Mouse (Mus musculus) gastrocnemius, postnatal 4 days (tissue): ENCODE data around the gene Btbd9. TPM values are rescaled to one million over a fixed set of nuclear protein-coding genes. Genes with fewer than 3 reads are reported as not detected.

Experiments
- DNase-seq, 2 experiments: peaks; one replicate each; pipeline ENCODE4 v3.0.0; 2021 to 2022; ENCODE audit warnings: low spot score in 2 of 2, mixed read lengths in 2 of 2
- total RNA-seq, 2 experiments: library from RNA; stranded (reverse); gene quantifications; 2 replicates each; pipeline ENCODE4 v1.2.3; 2021

Btbd9 gene
- total RNA-seq, 2 experiments from 2014 or later: 24.1 to 32.6 TPM

- no peak for DNase-seq
Observed at GRCm38 (mm10) chr17:30191097-30191640, 385.1 kb downstream of the Btbd9 start.

GRCm38 (mm10) chr17:30188031-30188981, 388.0 kb downstream of the Btbd9 start:
- DNase-seq: peak in 1 of 2 experiments; percentile 15

- DNase-seq: no peak
Observed at GRCm38 (mm10) chr17:30187581-30187980, 388.7 kb downstream of the Btbd9 start.

GRCm38 (mm10) chr17:30187154-30187553, 389.1 kb downstream of the Btbd9 start:
- no peak for DNase-seq

- no peak for DNase-seq
Observed at GRCm38 (mm10) chr17:30183561-30183960, 392.7 kb downstream of the Btbd9 start.

GRCm38 (mm10) chr17:30182063-30182462, 394.2 kb downstream of the Btbd9 start:
- DNase-seq: no peak

GRCm38 (mm10) chr17:30181554-30181953, 394.7 kb downstream of the Btbd9 start:
- DNase-seq: no peak

- no peak for DNase-seq
Observed at GRCm38 (mm10) chr17:30180197-30180596, 396.1 kb downstream of the Btbd9 start.

GRCm38 (mm10) chr17:30178402-30178801, 397.9 kb downstream of the Btbd9 start:
- DNase-seq: no peak

GRCm38 (mm10) chr17:30177435-30177834, 398.9 kb downstream of the Btbd9 start:
- no peak for DNase-seq

Other genes with a start within 250 kb of the Btbd9 start
- 1 to 10 TPM; 1.2 TPM for gene Dnah8, start 47.9 kb upstream of the Btbd9 start, total RNA-seq
- gene Glo1, start 50.4 kb upstream of the Btbd9 start, total RNA-seq: 100 to 1,000 TPM; 131 to 136 TPM